12 mouse cellular contexts compared by ENCODE assay signal in the genomic region with DNA sequence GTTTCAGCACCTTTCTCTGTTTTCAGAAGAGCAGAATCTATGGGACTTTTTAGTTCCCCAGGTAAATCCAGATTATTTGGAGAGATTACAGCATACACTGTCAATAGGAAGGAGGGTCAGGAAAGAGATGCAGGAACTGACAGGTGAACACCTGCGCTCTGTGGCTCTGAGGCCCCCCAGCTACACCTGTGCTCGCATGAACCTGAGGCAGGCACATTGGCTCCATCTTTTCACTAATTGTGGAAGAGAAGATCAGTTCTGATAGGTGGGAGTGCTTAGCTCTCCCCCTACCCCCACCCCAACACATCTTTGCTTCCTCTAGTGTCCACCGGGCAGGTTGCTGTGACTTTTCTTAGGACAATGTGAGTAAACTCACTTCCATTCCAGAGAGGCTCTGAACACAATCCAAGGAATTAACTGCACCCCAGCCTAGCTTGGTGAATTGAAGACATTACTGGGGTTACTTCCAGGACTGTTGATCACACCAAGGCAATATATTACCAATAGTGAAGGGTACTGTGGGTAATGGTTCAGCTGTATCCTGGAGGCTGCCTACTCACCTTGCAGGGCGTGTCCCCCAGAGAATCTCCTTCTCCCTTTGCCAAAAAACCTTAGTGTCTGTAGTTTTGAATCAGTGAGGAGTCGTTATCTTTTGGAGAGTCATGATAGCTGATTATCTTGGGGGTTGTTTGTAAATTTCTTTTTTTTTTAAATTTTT. TPM values are rescaled to one million over a fixed set of nuclear protein-coding genes. Genes with fewer than 3 reads are reported as not detected.
DNase-seq lines count a peak whose midpoint lies in the region; ATAC-seq and TF ChIP-seq lines count a peak whose summit lies in the region.
"Had no signal": no experiment of that assay in that cellular context is flagged by ENCODE, and none has a peak within 500 bp of the region (broad histone marks: within the 10 kb centered on the region; RNA-seq: fewer than 3 reads in every experiment).

No protein-coding gene starts in this region.

- intact Hi-C loops in heart, postnatal 10 days (cut with DNase I): no loop called here

- TF ChIP-seq POLR2A in spleen, adult 2 months (IDR thresholded peaks at IDR 0.05; ENCODE audit: low read depth, low read length): no peak

- TF ChIP-seq CTCF in spleen, adult 2 months (IDR thresholded peaks at IDR 0.05; ENCODE audit: extremely low read depth, insufficient read depth, insufficient read length, insufficient replicate concordance): no peak
- no peak for TF ChIP-seq CTCF in liver, postnatal 0 days (IDR thresholded peaks at IDR 0.05; ENCODE audit: low read depth)

- no peak for DNase-seq in heart, postnatal 10 days
- no peak for DNase-seq in spleen, adult 2 months (ENCODE audit: low read depth in 1 of 2, low spot score in 2 of 2)
- DNase-seq in spleen, adult 12 weeks (ENCODE audit: low spot score): no peak
- DNase-seq in liver, postnatal 0 days: peak; percentile 14
- peak; percentile 56 for DNase-seq in thymus, postnatal 4 days
- no peak for DNase-seq in left cerebral cortex, adult 9 months (ENCODE audit: low spot score in 2 of 2)
- DNase-seq in embryo, embryonic 9.5 days (ENCODE audit: extremely low spot score): no peak
- DNase-seq: cerebellum, adult 8-10 months; midbrain, embryonic 14.5 days had no signal

- no peak overlapping the region for H3K9ac ChIP-seq in heart, embryonic 13.5 days
- H3K9ac ChIP-seq in liver, postnatal 0 days (replicated peaks): peak overlapping the region; percentile 50; the same call in 1 of the 2 replicates
- H3K9ac ChIP-seq: embryonic facial prominence, embryonic 13.5 days had no signal

- H3K4me1 ChIP-seq in heart, embryonic 13.5 days: peaks cover 22% of the 10 kb centered on the region
- H3K4me1 ChIP-seq in spleen, adult 2 months (ENCODE audit: control insufficient read depth, insufficient read depth, insufficient read length): peaks cover 18% of the 10 kb centered on the region
- peaks cover 23% of the 10 kb centered on the region for H3K4me1 ChIP-seq in liver, postnatal 0 days (ENCODE audit: insufficient read depth)
- H3K4me1 ChIP-seq: embryonic facial prominence, embryonic 13.5 days had no signal

- no peak overlapping the region for H3K4me2 ChIP-seq in heart, embryonic 13.5 days
- H3K4me2 ChIP-seq in liver, postnatal 0 days (ENCODE audit: low read depth, low read length): peak overlapping the region; percentile 7; the same call in 1 of the 2 replicates
- H3K4me2 ChIP-seq: embryonic facial prominence, embryonic 13.5 days had no signal

- TF ChIP-seq EP300 in liver, postnatal 0 days (IDR thresholded peaks at IDR 0.05; ENCODE audit: low read depth): no peak

- H3K27me3 ChIP-seq in heart, embryonic 13.5 days (replicated peaks): no peaks in the 10 kb centered on the region
- H3K27me3 ChIP-seq in spleen, adult 2 months (ENCODE audit: control insufficient read depth, insufficient read depth, low read length): no peaks in the 10 kb centered on the region
- no peaks in the 10 kb centered on the region for H3K27me3 ChIP-seq in liver, postnatal 0 days (ENCODE audit: insufficient read depth, low read length)
- H3K27me3 ChIP-seq: embryonic facial prominence, embryonic 13.5 days had no signal

- WGBS in heart, embryonic 13.5 days: 76% methylated on average over 5 of the region's 5 CpGs
- 31% methylated on average over 5 of the region's 5 CpGs for WGBS in spleen, adult 2 months
- 57% methylated on average over 5 of the region's 5 CpGs for WGBS in liver, postnatal 0 days (ENCODE audit: insufficient replicate concordance)

- H3K4me3 ChIP-seq in heart, embryonic 13.5 days: no peak overlapping the region
- H3K4me3 ChIP-seq in spleen, adult 2 months (ENCODE audit: extremely low read depth, insufficient read depth, insufficient read length): peak overlapping the region; percentile 2; the same call in 1 of the 2 replicates
- H3K4me3 ChIP-seq in liver, postnatal 0 days (ENCODE audit: low read depth, low read length): no peak overlapping the region
- H3K4me3 ChIP-seq: embryonic facial prominence, embryonic 13.5 days had no signal

- peak overlapping the region; percentile 75 for H3K27ac ChIP-seq in heart, embryonic 13.5 days (replicated peaks)
- H3K27ac ChIP-seq in spleen, adult 2 months (ENCODE audit: insufficient read depth, low read length): peak overlapping the region; percentile 99
- H3K27ac ChIP-seq in liver, postnatal 0 days (ENCODE audit: low read depth): peak overlapping the region; percentile 95
- H3K27ac ChIP-seq: embryonic facial prominence, embryonic 13.5 days had no signal

- H3K9me3 ChIP-seq in heart, embryonic 13.5 days: peaks cover 3% of the 10 kb centered on the region; the same call in 1 of the 2 replicates
- no peaks in the 10 kb centered on the region for H3K9me3 ChIP-seq in liver, postnatal 0 days (ENCODE audit: low read length)

- ATAC-seq in heart, embryonic 13.5 days (ENCODE audit: extremely low read depth, insufficient number of reproducible peaks, low FRiP score, low TSS enrichment): no peak
- peak; percentile 30 for ATAC-seq in liver, postnatal 0 days

- H3K36me3 ChIP-seq in heart, embryonic 13.5 days: no peaks in the 10 kb centered on the region
- no peaks in the 10 kb centered on the region for H3K36me3 ChIP-seq in spleen, adult 2 months (ENCODE audit: control insufficient read depth, insufficient read depth, low read length)
- H3K36me3 ChIP-seq in liver, postnatal 0 days (replicated peaks; ENCODE audit: insufficient read depth, low read length): no peaks in the 10 kb centered on the region
- H3K36me3 ChIP-seq: embryonic facial prominence, embryonic 13.5 days had no signal

RNA-seq across cellular contexts. Expression of a gene that starts 13.7 kb away (rescaled TPM):
- 3.6 and 4.0 TPM in 2 replicates for polyA plus RNA-seq in heart, embryonic 13.5 days (2015; fragmentation: Nextera tagmentation; extraction: Ambion mirVana)
- total RNA-seq in heart, postnatal 10 days (2021): 1 to 10 TPM; 2.5 to 3.0 TPM
- polyA plus RNA-seq in spleen, adult 2 months (2012; rRNA removed): 28.7 and 31.8 TPM in 2 replicates
- polyA plus RNA-seq in liver, postnatal 0 days (2015; fragmentation: Nextera tagmentation; extraction: Ambion mirVana): 22.3 and 22.7 TPM in 2 replicates

RNA-seq across cellular contexts. Expression of a gene that starts 38.1 kb away (rescaled TPM):
- polyA plus RNA-seq in heart, embryonic 13.5 days (2015; fragmentation: Nextera tagmentation; extraction: Ambion mirVana): 0.10 and 0.17 TPM in 2 replicates
- under 1 TPM; 0.22 to 0.31 TPM for total RNA-seq in heart, postnatal 10 days (2021)
- 11.2 and 12.1 TPM in 2 replicates for polyA plus RNA-seq in spleen, adult 2 months (2012; rRNA removed)
- polyA plus RNA-seq in liver, postnatal 0 days (2015; fragmentation: Nextera tagmentation; extraction: Ambion mirVana): 2.6 and 2.8 TPM in 2 replicates
- total RNA-seq: left cerebral cortex, postnatal 36 days had no signal

RNA-seq across cellular contexts. Expression of a gene that starts 58.0 kb away (rescaled TPM):
- polyA plus RNA-seq in heart, embryonic 13.5 days (2015; fragmentation: Nextera tagmentation; extraction: Ambion mirVana): 0.31 and 0.32 TPM in 2 replicates
- under 1 TPM; 0.35 to 0.45 TPM for total RNA-seq in heart, postnatal 10 days (2021)
- polyA plus RNA-seq in spleen, adult 2 months (2012; rRNA removed): 3.4 and 3.5 TPM in 2 replicates
- polyA plus RNA-seq in liver, postnatal 0 days (2015; fragmentation: Nextera tagmentation; extraction: Ambion mirVana): 0.76 and 1.0 TPM in 2 replicates

Comparison
In these comparisons a context has a peak if more than half of its experiments do, and no peak if none do; other contexts are left out.
1. DNase-seq: peak in liver, postnatal 0 days (single experiment) and thymus, postnatal 4 days (single experiment); none in heart, postnatal 10 days (0 of 2), spleen, adult 2 months (0 of 2), spleen, adult 12 weeks (single experiment), left cerebral cortex, adult 9 months (0 of 2) and embryo, embryonic 9.5 days (single experiment).
2. Peak in every context shown above with its lines, with median percentiles within 50 percentile points of each other: H3K27ac ChIP-seq.